Mouse (Mus musculus) kidney, postnatal 10 days (tissue): ENCODE measurements around the gene Muc2.

Experiments used
- DNase-seq: peaks from one replicate; pipeline ENCODE4 v3.0.0; 2021; ENCODE audit warnings: mixed read lengths

Muc2 gene

GRCm38 (mm10) chr7:141770988-141771387 is 80.8 kb downstream of the Muc2 start:
- DNase-seq = no peak

- no peak for DNase-seq
Measured at GRCm38 (mm10) chr7:141772058-141772557, 82.0 kb downstream of the Muc2 start.

DNA sequence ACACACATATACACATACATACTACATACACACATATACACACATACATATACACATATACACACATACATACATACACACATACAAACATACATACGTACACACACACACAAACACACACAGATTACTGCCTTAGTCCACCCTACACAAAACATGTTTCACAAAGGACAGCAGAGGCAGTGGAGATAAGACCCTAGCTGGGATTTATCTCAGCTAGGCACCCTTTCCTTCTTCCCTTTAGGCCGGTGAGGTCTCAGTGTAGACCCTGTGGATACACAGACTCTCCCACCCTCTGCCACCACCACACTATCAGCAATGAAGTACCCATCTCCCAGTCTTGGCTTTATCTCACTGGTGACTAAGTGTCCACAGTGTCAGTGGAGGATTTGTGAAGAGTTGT is 84.7 kb downstream of the Muc2 start:
- no peak for DNase-seq

- DNase-seq = no peak
Measured at GRCm38 (mm10) chr7:141776199-141776598, 86.1 kb downstream of the Muc2 start.

- DNase-seq = no peak
Measured at GRCm38 (mm10) chr7:141788677-141789452, 98.7 kb downstream of the Muc2 start, which contains the start of gene Muc5ac. Gene Muc5ac (plus strand): TSS chr7:141788972.

GRCm38 (mm10) chr7:141794251-141794650 is 104.1 kb downstream of the Muc2 start:
- DNase-seq = no peak

- DNase-seq = no peak
Measured at GRCm38 (mm10) chr7:141803206-141803605, 113.1 kb downstream of the Muc2 start.
